Mouse (Mus musculus) mouse embryonic stem cell (cell line): ENCODE measurements around the gene Hmbs.
"Not testable (repeated sequence)": the region's sequence is repeated elsewhere in the genome, so short reads cannot be mapped to it uniquely, and the experiment has no call there.

Experiments
- in situ Hi-C, 2 experiments: fragments of 300-500 bp; cut with MboI; formaldehyde crosslinking; loops; 1 replicate in 1 of 2; 3 replicates in 1 of 2; pipeline ENCODE4 v1.14.3; 2019 to 2020; ENCODE audit warnings: low sequenced_read_pairs in 2 of 2, low pct_unique_long_range_greater_than_20kb in 1 of 2, mixed read lengths in 1 of 2; ENCODE audit not compliant: unreplicated experiment in 1 of 2

Hmbs gene

DNA sequence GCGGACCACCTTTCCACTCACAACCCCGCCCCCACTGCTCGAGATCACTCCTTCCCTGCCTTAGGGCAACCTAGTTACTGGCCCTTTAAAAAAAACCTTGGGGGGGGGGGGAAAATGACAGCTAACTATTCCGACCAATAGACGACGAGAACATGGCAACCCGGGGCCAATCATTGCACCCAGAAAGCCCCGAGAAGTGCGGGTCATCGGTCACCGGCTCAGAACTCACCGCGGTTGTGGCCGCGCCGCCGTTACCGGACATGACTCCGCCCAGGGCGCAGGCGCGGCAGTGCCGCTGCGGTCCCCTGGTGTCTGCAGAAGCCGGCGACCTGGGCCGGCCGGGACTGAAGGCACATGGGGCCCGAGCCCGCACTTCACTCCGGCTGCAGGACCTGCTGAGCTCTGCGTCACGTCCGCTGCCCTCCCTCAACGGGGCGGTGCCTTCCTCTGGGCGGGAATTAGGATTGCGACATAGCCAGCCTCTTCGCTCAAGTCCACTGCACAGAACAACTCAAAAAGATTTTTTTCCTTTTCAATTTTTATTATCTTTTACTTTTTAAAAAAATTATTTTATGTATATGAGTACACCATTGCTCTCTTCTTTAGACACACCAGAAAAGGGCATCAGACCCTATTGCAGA, at the start of gene Hmbs:
Gene Hmbs, minus strand, starts transcription at position 448 of the 641 bp plus-strand sequence.
- in situ Hi-C loops, result no loop called here

DNA sequence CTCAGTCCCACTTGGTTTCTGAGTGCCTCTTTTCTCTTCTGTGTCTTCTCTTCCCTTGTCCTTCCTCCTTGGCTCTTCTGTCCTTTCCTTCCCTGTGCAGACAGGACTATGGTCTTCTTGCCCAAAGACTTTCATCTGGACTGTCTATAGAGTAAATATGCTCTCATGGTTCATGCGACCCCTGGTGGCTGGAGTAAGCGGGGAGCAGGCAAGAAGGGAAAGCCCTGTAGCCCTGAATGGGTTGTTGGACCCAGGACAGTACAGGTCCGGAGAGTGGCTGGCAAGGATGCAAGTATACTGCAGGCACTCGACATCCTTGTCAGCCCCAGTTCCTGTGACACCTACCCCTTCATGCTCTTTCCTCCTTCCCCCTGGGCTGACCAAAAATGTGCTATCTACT, 47.4 kb upstream of the Hmbs start:
- in situ Hi-C loops, result no loop called here

DNA sequence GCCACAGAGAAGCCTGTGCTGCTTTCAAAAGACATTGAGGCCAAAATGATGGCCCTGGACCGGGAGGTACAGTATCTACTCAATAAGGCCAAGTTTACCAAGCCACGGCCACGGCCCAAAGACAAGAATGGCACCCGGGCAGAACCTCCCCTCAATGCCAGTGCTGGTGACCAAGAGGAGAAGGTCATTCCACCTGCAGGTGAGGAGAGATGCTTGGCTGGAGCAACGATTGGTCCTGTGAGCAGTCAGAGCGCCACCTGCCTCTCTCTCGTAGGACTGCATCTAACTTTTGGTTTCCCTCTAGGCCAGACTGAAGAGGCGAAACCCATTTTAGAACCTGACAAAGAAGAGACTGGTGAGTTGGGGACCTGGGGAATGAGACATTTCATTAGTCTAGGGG, 45.2 kb upstream of the Hmbs start:
- in situ Hi-C loops, result no loop called here

DNA sequence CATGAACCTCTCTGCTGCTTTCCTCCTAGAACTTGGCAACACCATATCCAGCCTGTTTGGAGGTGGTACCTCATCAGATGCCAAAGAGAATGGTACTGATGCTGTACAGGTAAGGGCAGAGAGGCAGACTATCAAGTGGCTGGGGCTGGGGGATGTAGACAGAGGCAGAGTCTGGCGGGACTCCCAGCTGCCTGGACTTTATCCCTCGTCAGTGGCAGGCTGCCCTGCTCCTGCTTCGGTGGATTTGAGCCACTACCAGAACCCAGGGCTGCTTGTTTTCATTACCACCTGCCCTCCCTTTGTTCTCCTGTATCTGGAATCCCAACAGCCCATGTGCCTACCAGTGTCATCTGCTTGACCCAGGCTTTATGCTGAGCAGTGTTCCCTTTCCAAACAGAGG, 43.2 kb upstream of the Hmbs start:
- in situ Hi-C loops, result no loop called here

DNA sequence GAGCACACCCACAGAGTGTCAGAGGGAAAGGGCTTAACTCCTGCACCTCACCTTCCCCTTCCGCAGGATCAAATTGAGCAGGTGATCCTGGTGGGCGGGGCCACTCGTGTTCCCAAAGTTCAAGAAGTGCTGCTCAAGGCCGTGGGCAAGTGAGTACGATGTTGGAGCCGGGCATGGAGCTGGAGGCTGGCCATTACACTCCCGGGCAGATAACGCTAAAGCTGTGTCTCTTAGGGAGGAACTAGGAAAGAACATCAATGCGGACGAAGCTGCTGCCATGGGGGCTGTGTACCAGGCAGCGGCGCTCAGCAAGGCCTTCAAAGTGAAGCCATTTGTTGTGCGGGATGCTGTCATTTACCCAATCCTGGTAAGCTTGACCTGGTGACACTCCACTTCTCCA, 40.6 kb upstream of the Hmbs start:
- in situ Hi-C loops, result no loop called here

DNA sequence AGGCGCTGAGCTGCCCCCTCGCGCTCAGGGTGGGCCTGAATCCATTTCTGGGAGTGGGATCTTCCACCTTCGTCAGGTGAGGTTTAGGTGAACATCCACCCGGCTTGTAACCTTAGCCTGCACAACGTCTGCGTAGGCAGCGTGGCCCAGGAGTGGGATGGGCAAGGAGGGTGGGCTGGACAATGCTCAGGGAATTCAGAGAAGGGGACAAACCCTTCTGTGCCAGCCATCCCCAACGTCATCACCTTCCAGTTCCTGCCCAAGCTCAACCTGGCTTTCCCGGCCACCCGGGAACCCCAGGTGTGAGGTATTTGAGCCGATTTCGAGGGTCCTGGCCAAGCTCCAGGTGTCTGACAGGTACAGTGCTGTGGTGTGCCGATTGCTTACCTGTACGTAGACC, 35.8 kb upstream of the Hmbs start:
- in situ Hi-C loops, result no loop called here

DNA sequence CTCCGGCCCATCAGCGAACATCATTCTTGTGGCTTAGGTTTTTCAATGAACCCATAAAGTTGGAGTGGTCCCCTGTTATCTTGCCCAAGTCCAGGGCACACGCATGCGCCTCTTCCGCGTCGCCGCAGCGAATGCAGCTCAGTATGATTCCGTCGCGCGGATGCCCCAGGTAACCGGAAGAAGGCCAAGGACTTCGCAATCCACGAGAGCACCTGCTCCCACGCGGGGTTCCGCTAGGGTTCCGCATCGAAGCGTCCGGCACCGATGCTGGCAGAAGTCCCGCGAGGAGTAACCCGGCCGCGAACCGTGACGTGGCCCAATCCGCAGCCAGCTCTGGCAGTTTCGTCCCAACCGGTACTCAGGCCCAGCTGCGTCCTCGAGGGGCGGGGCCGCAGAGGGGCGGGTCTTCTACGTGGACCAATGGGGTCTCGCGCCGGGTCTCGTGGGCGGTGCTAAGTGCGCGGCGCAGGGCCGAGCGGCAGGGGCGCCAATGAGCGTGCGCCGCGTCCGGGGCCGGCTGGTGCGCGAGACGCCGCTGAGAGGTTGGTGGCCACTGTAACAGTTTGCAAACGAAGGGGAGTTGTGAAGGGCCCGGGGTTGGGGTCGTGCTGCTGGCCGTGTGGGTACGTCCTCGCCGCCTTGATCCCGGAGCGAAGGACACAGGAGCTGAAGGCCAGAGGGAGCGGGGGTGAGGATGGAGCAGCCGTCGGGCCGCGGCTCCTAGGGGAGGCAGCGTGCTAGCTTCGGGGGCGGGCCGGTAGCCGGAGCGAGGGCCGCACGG, 35.2 kb upstream of the Hmbs start, which contains the start of gene Hyou1:
Gene Hyou1, plus strand, starts transcription at position 437 of the 781 bp plus-strand sequence.
- in situ Hi-C loops, result no loop called here

DNA sequence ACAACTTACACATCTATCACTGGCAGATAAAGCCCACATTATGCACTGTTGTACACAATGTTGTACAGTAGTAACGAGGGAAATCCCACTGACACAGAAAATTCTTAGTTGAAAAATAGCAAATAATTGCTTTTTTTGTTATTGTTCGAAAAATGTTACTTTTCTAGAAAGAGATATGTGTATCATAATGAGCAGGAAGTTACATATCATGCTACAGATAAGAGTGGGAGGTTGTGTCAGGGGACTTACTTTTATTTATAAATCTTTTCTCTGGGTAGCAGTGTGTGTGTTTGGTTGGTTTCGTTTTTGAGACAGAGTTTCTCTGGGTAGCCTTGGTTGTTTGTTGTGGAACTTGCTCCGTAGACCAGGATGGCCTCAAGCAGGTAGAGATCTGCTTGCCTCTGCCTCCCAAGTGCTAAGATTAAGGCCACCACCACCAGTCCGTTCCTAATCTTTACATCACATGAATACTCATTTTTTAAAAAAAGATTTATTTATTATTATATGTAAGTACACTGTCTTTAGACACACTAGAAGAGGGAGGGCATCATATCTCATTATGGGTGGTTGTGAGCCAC, 34.2 kb upstream of the Hmbs start:
- in situ Hi-C loops, result no loop called here

DNA sequence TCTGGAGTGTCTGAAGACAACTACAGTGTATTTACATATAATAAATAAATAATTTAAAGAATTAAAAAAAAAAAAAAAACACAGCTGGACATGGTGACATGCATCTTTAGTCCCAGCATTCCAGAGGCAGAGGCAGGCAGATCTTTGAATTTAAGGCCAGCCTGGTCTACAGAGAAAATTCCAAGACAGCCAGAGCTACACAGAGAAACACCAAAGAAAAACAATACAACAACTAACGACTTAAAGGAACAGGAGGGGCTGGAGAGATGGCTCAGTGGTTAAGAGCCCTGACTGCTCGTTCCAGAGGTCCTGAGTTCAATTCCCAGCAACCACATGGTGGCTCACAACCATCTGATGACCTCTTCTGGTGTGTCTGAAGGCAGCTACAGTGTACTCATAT, 33.3 kb upstream of the Hmbs start:
- in situ Hi-C loops, result not testable (repeated sequence)

DNA sequence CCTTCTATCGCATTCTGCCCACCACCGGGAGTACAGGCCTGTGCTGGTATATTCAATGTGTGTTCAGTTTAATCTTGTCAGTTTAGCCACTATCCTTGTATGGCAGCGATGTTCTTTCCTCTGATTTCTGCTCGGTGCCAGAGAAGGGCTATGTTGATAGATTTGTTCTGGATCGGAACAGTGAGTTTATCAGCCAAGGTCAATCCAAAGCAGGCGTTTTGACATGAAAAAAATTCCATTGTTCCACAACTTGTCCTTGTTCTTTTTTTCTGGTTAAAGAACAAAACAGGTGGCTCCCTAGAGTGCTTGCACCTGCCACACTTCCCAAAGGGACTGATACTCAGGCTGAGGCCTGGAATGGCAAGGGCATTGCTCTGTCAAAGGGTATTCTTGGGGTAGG, 32.1 kb upstream of the Hmbs start:
- in situ Hi-C loops, result no loop called here

DNA sequence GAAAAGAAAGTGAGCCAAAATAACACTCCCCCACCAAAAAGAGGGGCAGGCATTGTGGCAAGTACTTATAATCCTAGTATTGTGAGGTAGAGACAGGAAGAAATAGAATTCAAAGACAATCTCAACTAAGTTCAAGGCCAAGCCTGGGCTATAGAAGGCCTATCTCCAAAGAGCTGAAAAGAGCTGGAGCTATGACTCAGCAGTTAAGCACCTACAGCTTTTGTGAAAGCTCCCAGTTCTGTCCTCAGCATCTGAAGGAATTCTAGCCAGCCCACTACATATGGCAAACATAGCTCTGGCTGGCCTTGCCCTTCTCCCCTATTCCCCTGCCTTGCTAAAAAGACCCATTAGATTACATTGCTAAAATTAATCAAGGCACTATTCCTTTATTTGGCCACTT, 29.4 kb upstream of the Hmbs start:
- in situ Hi-C loops, result no loop called here

DNA sequence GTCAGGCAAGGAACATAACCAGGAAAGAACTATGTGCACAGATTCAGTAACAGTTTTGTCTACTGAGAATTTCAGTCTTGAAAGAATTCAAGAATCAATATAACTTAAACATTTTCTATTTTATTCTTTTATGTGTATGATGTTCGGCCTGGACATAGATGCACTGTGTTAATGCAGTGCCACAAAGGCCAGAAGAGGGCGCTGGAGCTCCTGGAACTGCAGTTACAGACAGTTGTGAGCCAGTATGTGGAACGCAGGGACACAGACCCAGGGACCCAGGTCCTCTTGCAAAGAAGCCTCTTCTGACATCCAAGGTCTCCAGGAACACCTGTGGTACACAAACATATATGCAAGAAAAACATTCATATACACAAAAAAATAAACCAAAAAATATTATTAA, 20.5 kb upstream of the Hmbs start:
- in situ Hi-C loops, result no loop called here

DNA sequence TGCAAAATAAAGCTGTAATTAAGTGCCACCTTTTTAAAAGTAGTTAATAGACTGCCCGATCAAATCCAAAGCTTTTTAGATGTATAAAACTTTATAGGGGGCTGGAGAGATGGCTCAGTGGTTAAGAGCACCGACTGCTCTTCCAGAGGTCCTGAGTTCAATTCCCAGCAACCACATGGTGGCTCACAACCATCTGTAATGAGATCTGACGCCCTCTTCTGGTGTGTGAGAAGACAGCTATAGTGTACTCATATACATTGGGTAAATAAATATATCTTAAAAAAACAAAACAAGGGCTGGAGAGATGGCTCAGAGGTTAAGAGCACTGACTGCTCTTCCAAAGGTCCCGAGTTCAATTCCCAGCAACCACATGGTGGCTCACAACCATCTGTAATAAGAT, 17.9 kb upstream of the Hmbs start:
- in situ Hi-C loops, result not testable (repeated sequence)

DNA sequence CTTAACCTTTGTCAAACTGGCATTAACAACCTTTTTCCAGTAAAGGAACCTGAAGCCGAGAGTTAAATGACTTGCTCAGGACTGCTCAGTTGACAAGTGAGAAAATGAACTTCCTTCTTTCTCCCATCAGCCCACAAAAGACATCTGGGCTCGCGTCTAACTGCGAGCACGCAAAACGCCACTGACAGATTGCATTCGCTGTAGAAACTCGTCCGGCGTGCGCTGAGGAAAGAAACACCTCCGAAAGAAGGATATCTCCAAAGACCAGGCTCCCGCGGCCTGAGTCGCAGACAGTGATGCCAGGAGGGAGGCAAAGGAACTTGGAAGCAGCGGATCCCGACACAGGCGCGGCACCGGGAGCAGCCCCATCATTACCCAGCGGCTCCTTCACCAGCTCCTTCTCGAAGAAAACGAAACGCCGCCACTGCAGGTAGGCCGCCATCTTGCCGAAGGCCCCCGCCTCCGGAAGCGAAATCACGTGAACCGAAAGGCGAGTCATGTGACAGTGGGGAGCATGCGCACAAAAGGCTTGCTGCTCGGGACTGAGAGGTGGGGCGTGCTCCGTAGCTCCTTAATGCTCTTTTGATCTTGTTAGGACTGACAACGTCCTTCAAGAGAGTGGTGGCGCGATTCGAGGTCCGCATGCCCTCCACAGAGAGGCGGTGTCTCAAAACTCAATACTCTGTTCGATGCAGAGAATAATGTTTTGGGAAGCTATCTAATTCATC, 17.3 kb upstream of the Hmbs start, which contains the start of gene Vps11:
Gene Vps11, minus strand, starts transcription at position 481 of the 728 bp plus-strand sequence.
- in situ Hi-C loops, result no loop called here

DNA sequence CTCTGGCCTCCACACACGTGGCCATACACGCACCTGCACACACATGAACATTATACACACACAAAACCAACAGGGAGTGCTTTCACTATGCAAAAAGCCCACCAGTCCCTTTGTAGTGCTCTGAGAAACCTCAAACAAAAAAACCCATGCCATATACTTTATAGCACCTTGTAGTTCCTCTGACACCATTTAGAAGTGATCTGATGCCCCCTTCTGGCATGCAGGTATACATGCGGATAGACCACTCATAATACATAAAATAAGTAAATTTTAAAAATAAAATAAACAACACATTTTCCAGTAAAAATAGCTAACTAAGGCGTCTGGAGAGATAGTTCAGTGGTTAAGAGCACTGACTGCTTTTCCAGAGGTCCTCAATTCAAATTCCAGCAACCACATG, 13.2 kb upstream of the Hmbs start:
- in situ Hi-C loops, result no loop called here

DNA sequence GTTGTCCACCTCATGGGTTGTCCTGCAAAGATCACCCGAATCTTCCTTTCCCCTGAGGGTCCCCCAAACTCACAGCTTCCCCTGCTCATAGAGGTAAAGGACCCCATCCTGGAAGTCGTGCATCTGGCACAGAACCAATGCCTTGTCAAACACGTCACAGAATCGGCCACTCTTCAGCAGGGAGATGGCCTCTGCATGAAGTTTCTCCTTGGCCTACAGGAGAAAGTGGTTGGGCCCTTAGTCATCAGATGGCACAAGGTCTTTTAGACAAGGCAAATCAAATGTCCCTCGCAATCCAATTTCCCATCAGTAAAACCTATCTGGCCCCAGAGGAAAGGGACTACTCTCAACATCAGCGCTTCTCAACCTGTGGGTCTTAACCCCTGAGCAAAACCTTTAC, 9.1 kb upstream of the Hmbs start:
- in situ Hi-C loops, result no loop called here

DNA sequence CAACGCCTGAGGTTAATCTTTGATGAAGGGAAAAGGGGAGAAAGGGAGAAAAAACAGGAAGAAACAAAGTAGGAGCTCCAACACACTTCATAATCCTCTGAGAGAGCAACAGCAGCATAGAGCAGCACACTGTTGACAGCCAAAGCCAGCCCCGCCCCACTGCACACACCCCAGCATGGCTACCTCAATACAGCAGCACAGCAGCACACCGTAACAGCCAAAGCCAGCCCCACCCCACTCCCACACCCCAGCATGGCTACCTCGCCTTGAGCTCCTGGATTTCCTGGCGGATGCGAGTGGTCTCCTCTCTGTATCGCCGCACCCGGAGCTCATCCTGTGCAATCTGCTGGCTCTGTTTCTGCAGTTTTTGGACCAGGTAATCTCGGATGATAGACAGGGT, 8.3 kb upstream of the Hmbs start:
- in situ Hi-C loops, result no loop called here

DNA sequence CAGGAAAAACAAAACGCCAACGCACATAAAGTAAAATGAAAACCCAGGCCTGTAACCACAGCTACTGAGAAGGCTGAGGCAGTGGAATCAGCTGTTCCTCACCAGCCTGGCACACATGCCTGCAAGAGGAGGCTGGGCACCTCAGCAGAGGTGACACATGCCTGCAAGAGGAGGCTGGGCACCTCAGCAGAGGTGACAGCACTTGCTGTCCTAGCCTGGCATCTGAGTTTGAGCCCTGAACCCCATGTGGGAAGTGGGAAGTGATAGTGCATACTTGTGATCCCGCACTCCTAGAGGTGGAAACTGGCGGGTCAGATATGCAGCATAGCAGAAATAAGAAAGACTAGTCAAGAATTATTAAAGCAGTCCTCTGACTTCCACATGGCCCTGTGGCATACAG, 7.4 kb upstream of the Hmbs start:
- in situ Hi-C loops, result no loop called here

DNA sequence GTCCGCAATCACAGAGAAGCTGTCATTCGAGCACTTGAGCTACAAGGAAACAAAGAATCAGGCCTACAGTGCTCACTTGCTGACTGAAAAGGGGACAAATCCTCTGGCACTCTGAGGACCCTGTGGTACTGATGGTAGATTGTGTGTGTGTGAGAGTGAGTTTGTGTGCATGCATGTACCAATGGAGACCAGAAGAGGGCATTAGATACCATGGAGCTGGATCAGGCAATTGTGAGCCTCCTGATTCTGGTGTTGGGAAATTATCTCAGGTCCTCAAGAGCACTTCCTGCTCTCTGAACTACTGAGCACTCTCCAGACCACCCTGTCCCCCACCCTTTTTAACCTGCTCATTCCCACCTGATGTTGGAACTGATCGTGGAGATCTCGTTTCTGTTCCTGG, 4.5 kb upstream of the Hmbs start:
- in situ Hi-C loops, result no loop called here
